Comparison of ENCODE assay signal across 21 mouse cellular contexts in the genomic region with DNA sequence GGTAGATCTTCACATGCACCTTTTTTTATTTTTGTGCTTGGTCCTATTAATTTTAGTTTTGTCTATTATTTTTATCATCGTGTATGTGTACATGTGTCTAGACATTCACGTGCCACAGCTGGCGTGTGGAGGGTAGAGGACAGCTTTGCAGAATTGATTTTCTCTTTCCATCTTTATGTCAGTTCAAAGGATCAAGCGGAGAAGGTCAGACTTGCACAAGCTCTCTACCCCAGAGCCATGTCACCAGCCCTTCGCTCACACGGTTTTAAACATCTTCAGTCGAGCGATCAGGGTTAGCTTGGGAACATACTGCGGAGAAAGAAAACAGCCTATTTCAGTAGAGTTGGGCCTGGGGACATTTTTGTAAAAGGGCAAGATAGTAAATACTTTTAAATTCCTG. TPM values are rescaled to one million over a fixed set of nuclear protein-coding genes. Genes with fewer than 3 reads are reported as not detected.
A peak's percentile ranks its signal among the peaks of the same experiment; 100 is the strongest.
DNase-seq lines count a peak whose midpoint lies in the region; ATAC-seq lines count a peak whose summit lies in the region.
"Had no signal": no experiment of that assay in that cellular context is flagged by ENCODE, and none has a peak within 500 bp of the region (broad histone marks: within the 10 kb centered on the region; RNA-seq: fewer than 3 reads in every experiment).

No protein-coding gene starts in this region.

- ATAC-seq in liver, embryonic 16.5 days (ENCODE audit: low read depth): peak; percentile 44; the same call in 1 of the 2 replicates
- no peak for ATAC-seq in liver, embryonic 11.5 days (replicated peaks; ENCODE audit: low FRiP score)
- ATAC-seq in neural tube, embryonic 15.5 days (ENCODE audit: low FRiP score): no peak
- ATAC-seq: forebrain, embryonic 14.5 days; forebrain, embryonic 16.5 days had no signal

- H3K27me3 ChIP-seq in liver, embryonic 16.5 days (ENCODE audit: control insufficient read depth, insufficient read depth, low read depth, low read length): no peaks in the 10 kb centered on the region
- H3K27me3 ChIP-seq in liver, embryonic 11.5 days (replicated peaks; ENCODE audit: control insufficient read depth, insufficient read depth, low read length): no peaks in the 10 kb centered on the region
- H3K27me3 ChIP-seq in neural tube, embryonic 15.5 days (replicated peaks): no peaks in the 10 kb centered on the region
- H3K27me3 ChIP-seq: embryonic facial prominence, embryonic 13.5 days; embryonic facial prominence, embryonic 15.5 days; forebrain, embryonic 12.5 days had no signal

- no peaks in the 10 kb centered on the region for H3K9me3 ChIP-seq in liver, embryonic 16.5 days (replicated peaks; ENCODE audit: control insufficient read depth, low read length)
- H3K9me3 ChIP-seq in liver, embryonic 11.5 days (ENCODE audit: control insufficient read depth, low read length): no peaks in the 10 kb centered on the region
- H3K9me3 ChIP-seq in neural tube, embryonic 15.5 days (replicated peaks): no peaks in the 10 kb centered on the region
- H3K9me3 ChIP-seq: embryonic facial prominence, embryonic 13.5 days; embryonic facial prominence, embryonic 15.5 days; forebrain, embryonic 10.5 days; forebrain, embryonic 12.5 days had no signal

- DNase-seq in liver, embryonic 11.5 days (ENCODE audit: low spot score): no peak
- no peak for DNase-seq in neural tube, embryonic 10.5 days (ENCODE audit: extremely low spot score, low spot score)
- DNase-seq: adrenal gland, adult 2 months; adrenal gland, postnatal 10 days; adrenal gland, postnatal 25 days; cerebellum, adult 11 months; cerebellum, adult 18-20 months; cerebellum, adult 8-10 months; cerebellum, adult 9-11 months; cerebellum, postnatal 14 days; cerebellum, postnatal 36 days; embryo, embryonic 11 days had no signal

- no peak overlapping the region for H3K9ac ChIP-seq in liver, embryonic 16.5 days (ENCODE audit: low read depth, low read length)
- no peak overlapping the region for H3K9ac ChIP-seq in liver, embryonic 11.5 days (ENCODE audit: low read depth, low read length)
- H3K9ac ChIP-seq in neural tube, embryonic 15.5 days (replicated peaks): no peak overlapping the region
- H3K9ac ChIP-seq: embryonic facial prominence, embryonic 13.5 days; embryonic facial prominence, embryonic 15.5 days; forebrain, embryonic 12.5 days had no signal

- H3K27ac ChIP-seq in liver, embryonic 16.5 days (ENCODE audit: low read length): no peak overlapping the region
- H3K27ac ChIP-seq in liver, embryonic 11.5 days (ENCODE audit: low read depth, low read length): no peak overlapping the region
- H3K27ac ChIP-seq in neural tube, embryonic 15.5 days (replicated peaks): 0 out of 2 replicates have a peak overlapping the region, but pooled peaks have one; percentile 23
- H3K27ac ChIP-seq: embryonic facial prominence, embryonic 13.5 days; embryonic facial prominence, embryonic 15.5 days; forebrain, embryonic 10.5 days; forebrain, embryonic 12.5 days had no signal

- no peaks in the 10 kb centered on the region for H3K4me1 ChIP-seq in liver, embryonic 16.5 days (ENCODE audit: control insufficient read depth, low read depth, low read length)
- H3K4me1 ChIP-seq in liver, embryonic 11.5 days (replicated peaks; ENCODE audit: control insufficient read depth, insufficient read depth, low read length): no peaks in the 10 kb centered on the region
- H3K4me1 ChIP-seq in neural tube, embryonic 15.5 days: peaks cover 13% of the 10 kb centered on the region
- H3K4me1 ChIP-seq: forebrain, embryonic 10.5 days; forebrain, embryonic 12.5 days had no signal

- WGBS in liver, embryonic 16.5 days (ENCODE audit: insufficient replicate concordance): 69% methylated on average over 9 of the region's 9 CpGs
- WGBS in liver, embryonic 11.5 days: 77% methylated on average over 9 of the region's 9 CpGs
- 68% methylated on average over 9 of the region's 9 CpGs for WGBS in neural tube, embryonic 15.5 days

- no peak overlapping the region for H3K4me2 ChIP-seq in liver, embryonic 16.5 days (ENCODE audit: low read depth, low read length)
- H3K4me2 ChIP-seq in liver, embryonic 11.5 days: no peak overlapping the region
- H3K4me2 ChIP-seq in neural tube, embryonic 15.5 days: no peak overlapping the region
- H3K4me2 ChIP-seq: embryonic facial prominence, embryonic 13.5 days; embryonic facial prominence, embryonic 15.5 days; forebrain, embryonic 12.5 days had no signal

- no peak overlapping the region for H3K4me3 ChIP-seq in liver, embryonic 16.5 days (ENCODE audit: low read depth, low read length)
- no peak overlapping the region for H3K4me3 ChIP-seq in liver, embryonic 11.5 days (ENCODE audit: low read depth, low read length)
- H3K4me3 ChIP-seq in neural tube, embryonic 15.5 days (replicated peaks): no peak overlapping the region
- H3K4me3 ChIP-seq: embryonic facial prominence, embryonic 13.5 days; embryonic facial prominence, embryonic 15.5 days; erythroblast, embryonic 14.5 days; forebrain, embryonic 10.5 days; forebrain, embryonic 12.5 days had no signal

- no peaks in the 10 kb centered on the region for H3K36me3 ChIP-seq in liver, embryonic 16.5 days (ENCODE audit: control insufficient read depth, insufficient read depth)
- no peaks in the 10 kb centered on the region for H3K36me3 ChIP-seq in liver, embryonic 11.5 days (ENCODE audit: control insufficient read depth, insufficient read depth, low read length)
- H3K36me3 ChIP-seq in neural tube, embryonic 15.5 days: no peaks in the 10 kb centered on the region
- H3K36me3 ChIP-seq: embryonic facial prominence, embryonic 13.5 days; embryonic facial prominence, embryonic 15.5 days; forebrain, embryonic 10.5 days; forebrain, embryonic 12.5 days had no signal

RNA-seq across cellular contexts. Expression of a gene that starts 23.2 kb away (rescaled TPM):
- 26.3 and 30.9 TPM in 2 replicates for polyA plus RNA-seq in liver, embryonic 16.5 days (2015; fragmentation: Nextera tagmentation; extraction: Ambion mirVana)
- 8.2 and 8.6 TPM in 2 replicates for polyA plus RNA-seq in liver, embryonic 11.5 days (2014; fragmentation: Nextera tagmentation; extraction: Ambion mirVana)
- 64.4 and 64.8 TPM in 2 replicates for polyA plus RNA-seq in neural tube, embryonic 15.5 days (2015; fragmentation: Nextera tagmentation; extraction: Ambion mirVana)
